Mouse (Mus musculus): ENCODE measurements around the gene Hoxd1. TPM values are rescaled to one million over a fixed set of nuclear protein-coding genes. Genes with fewer than 3 reads are reported as not detected.

Hoxd1 gene
- total RNA-seq, 2 experiments from 2014 or later: 0.37 TPM; not detected in 1

DNA sequence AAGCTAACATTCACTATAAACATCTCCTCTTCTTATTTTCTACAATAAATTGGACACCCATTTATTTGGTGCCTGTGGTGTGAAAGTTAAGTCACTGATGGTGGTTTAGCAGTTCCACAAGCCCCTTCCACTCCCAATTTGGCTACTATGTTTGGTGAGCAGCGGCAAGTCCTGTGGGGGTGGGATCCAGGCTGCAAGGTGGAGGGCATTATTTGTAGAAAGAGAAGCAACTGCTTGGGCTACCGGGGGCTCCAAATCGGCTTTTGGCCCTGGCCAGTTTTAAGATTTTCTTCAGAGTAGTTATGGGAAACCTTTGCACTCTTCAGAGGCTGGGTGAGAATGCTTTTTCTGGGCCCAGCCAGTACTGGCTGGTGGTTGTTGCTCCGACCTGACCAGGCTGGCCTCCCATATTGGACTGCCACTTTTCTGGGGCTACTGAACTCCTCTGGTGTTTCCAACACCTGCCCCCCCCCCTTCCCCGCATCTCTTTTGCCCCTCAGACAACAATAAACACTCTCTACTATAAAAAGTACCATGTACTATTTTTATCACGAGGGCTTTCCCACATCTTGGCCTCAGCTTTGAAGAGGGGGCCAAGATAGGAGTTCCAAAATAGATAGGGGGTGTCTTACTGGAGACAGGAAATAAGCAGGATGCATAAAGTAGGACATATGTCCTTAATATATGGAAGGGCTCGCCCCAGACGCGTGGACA lies 30.8 kb upstream of the Hoxd1 start:
- no peak for DNase-seq (ENCODE audit: low spot score in 2 of 2)
- intact Hi-C loops (cut with DNase I): loop anchor here (10.0 kb wide), 1 partner anchor 1457 kb away; the partner anchor contains the start of gene Sp9

DNA sequence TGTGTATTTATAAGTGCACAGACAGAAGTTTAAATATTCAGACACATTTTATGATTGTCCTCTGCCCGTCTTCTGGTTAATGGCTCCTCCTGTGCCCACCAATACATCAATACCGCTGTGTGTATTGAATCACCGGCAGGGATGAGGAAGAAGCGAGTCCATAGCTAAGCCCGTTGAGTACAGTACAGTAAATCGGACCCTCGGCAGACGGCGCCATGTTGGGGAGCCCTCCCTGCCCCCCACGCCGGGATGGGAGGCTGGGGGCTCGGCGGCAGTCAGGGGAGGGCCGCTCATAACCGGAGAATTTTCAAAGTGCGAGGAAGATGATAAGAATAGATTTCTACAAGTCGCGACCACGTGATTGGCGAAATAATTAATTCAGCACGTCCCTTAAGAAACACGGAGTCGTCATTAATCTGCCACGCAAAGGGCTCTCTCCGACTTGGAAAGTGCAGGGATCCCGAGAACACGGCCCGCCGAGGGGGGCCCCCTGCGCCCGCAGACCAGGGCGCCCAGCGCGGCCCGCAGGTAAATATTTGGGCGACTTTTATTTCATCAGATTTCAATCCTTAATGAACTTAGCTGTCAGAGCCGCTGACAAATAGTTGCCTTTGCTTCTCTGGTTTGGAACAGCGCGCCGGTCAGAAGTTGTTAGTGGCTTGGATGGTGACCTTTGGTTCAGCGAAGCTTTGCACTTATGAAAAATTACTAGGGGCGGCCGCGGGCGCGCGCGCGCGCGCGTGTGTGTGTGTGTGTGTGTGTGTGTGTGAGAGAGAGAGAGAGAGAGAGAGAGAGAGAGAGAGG lies 30.1 kb upstream of the Hoxd1 start:
- intact Hi-C loops (cut with DNase I): loop anchor here (10.0 kb wide), 1 partner anchor 1458 kb away; the partner anchor contains the start of gene Sp9
- no peak for DNase-seq (ENCODE audit: low spot score in 2 of 2)

DNA sequence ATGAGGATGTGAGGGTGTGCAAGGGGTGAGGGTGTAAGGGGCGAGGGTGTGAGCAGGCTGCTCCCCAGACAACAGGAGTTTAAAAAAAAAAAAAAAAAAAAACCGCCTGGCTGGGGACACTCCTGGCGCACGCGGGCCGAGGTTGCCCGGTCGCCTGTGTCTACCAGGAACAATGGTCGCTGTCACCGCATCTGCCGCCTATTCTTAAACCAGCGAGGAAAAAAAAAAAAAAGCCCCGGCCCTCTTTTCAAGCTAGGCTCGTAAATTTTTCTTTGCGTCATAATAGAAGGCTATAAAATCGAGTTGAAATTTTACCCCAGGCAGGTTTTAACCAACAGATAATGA lies 29.5 kb upstream of the Hoxd1 start:
- DNase-seq (ENCODE audit: low spot score in 2 of 2): no peak
- intact Hi-C loops (cut with DNase I): loop anchor here (10.0 kb wide), 1 partner anchor 1458 kb away; the partner anchor contains the start of gene Sp9

DNA sequence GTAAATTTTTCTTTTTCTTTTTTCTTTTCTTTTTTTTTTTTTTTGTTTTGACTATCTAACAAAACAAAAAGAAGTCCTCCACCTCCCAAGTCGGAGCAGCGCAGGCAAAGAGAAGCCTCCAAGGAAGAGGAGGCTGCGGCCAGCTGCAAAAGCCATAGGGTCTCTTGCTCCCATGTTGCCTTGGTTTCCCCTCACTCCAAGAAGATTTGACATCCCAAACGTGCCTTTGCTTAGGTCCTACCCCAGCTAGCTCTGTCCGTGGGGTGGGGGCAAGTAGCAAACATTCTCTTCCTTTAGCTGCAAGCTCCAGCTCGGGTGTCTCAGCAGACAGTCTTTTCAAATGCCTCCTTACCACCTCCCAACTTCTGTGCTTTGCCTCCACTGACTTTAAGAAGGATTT lies 29.0 kb upstream of the Hoxd1 start:
- DNase-seq (ENCODE audit: low spot score in 2 of 2): no peak
- intact Hi-C loops (cut with DNase I): loop anchor here (10.0 kb wide), 1 partner anchor 1459 kb away; the partner anchor contains the start of gene Sp9

DNA sequence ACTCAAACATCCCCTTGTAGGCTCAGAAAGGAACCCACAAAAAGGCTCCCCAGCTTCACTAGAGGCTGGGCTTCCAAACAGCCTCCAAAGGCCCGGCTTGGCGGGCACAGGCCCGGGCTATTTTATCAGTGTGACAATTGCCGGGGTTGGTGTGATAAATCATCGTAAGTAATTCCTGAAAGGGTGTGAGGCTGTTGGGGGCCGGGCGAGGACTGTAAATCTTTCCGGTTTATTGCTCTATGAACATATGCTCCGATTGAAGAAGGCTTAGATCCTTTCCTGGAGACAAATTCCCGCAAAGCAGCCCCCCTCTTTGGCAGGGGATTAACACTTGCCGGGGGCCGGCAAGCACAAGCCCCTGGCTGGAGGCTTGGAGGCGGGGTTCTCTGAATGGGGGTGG lies 28.3 kb upstream of the Hoxd1 start:
- intact Hi-C loops (cut with DNase I): loop anchor here (10.0 kb wide), 1 partner anchor 1460 kb away; the partner anchor contains the start of gene Sp9
- no peak for DNase-seq (ENCODE audit: low spot score in 2 of 2)

DNA sequence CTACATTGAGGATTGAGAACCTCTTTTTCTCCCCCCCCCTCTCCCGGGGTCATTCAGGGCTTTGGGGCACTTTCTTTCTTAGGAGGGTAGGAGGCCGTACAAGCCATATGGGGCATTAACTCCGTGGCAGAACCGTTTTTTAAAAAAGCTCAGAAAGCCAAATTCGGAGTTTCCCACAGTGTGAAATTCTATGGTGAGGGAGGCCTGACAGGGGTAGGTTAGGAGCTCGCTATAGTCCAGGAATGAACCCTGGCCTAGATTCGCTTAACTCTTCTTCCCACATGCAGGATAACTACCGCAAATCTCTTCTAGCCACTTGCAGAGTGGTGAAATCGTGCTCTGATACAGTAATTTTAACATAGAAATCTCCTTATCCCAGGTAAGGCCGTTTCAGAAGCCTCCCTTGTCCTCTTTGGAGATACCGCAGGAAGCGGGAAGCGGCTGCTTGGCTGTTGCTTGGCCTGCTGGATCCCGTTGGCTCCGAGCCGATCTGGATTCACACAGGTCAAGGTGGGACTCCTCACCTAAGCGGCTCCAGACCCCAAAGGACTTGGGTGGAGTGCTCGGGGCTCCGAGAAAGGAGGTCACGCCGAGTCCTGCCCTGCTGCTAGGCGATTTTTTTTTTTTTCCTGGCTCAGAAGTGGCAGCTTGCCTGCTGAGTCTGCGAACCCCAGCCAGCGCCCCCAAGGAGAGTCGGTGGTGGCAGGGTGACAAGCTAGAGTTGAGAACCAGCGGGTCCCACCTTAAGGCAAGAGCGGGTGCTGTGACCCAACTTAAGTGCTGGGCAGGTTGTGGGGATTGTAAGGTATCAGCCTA lies 27.6 kb upstream of the Hoxd1 start:
- DNase-seq (ENCODE audit: low spot score in 2 of 2): no peak
- intact Hi-C loops (cut with DNase I): loop anchor here (10.0 kb wide), 1 partner anchor 1460 kb away; the partner anchor contains the start of gene Sp9

DNA sequence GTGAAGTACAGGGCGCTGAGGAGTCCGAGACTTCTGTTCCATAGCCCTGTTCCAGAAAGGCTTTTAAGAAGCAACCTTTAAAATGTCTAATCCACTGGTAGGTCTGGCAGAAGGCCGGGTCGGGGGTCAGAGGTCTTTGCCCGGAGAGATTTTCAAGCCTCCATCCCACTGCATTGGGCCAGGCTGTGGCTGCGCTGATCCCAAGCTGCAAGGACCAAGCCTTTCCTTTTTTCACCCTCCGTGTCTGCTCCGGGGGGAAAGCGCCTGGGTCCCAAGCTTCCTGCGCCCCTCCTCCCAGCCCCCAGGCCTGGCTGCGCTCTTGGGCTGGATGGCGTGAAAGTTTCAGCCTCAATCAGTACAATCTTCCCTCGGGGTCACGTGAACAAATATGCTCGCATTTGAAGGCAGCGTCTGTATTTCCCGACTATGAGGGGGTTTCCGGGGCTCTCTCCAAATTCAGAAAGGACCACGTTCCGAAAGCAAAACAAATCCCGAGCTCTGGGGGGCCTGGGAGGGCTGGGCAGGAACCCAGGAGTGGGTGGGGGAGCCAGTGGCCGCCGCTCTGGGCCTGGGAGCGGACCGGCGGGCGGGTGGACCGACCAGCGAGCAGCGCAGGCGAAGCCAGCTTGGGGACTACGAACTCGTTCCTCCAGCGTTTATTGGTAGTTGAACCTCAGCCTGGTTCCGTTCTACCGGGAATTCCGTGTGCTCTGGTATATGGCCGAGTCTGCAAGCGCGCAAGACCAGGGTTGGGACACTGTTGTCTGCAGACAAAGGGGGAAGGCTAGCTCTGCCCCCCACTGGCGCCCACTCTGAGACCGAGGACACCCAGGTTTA lies 26.7 kb upstream of the Hoxd1 start:
- intact Hi-C loops (cut with DNase I): loop anchor here (10.0 kb wide), 1 partner anchor 1461 kb away; the partner anchor contains the start of gene Sp9
- DNase-seq (ENCODE audit: low spot score in 2 of 2): no peak

DNA sequence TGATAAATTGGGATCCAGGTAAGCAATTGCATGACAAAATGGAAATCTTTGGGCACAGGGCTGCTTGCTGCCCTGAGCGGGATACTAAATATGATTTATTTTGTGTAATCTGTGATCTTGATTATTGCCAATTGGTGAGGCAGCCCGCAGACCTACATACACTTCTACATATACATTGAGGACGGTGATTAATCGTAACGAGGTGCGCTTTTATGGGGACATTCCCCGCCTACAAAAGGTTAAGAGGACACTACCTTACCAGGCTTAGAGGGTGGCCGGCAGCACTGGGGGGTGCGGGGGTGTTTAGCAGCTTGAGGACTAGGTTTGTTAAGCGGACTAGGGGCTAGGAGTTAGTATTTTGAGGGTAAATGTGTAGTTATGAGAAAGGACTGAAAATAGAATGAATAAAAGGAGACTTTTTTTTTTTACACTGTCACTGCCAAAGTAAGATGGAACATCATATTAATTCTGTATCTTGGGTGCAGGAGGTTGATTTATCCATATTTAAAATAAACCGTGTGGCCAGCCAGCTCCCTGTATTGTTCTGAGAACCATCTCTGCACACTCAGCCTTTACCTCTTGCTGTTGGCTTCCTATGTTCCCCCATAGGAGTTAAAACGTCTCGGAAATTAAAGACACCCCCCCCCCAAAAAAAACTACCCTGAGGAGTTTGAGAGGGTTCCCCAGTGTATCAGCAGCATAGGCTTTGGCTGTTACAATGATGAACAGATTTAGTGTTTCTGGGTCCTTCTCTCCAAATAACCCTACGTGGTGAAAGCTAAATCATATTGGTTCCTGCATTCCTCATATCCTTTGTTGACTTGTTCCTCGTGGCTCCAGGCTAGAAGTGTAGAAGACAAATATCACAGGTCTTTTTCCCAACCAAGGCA lies 25.8 kb upstream of the Hoxd1 start:
- no peak for DNase-seq (ENCODE audit: low spot score in 2 of 2)
- intact Hi-C loops (cut with DNase I): loop anchor here (10.0 kb wide), 1 partner anchor 1462 kb away; the partner anchor contains the start of gene Sp9

DNA sequence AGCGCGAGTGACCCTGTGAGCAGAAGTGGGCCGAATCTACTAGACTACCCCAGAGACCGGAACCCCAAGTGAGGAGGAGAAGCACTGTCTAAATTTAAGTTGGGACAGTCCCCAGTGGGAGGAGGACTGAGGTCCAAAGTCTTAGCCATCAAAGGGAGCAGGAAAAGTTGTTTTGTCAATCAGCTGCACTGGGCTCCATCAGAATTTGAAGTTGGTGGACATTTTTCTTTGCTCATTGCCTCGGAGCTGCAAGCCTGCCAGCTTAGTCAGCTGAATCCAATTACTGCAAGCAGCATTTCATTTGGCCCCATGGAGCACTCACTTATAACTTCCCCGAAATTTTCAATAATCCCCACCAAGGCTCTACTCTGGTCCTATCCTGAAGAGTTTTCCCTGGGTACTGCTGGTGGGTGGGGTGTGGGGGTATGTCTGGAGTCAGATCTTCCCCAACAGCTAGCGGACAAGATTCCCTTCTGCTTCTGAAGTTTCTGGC lies 25.2 kb upstream of the Hoxd1 start:
- no peak for DNase-seq (ENCODE audit: low spot score in 2 of 2)
- intact Hi-C loops (cut with DNase I): loop anchor here (10.0 kb wide), 1 partner anchor 1463 kb away; the partner anchor contains the start of gene Sp9

DNA sequence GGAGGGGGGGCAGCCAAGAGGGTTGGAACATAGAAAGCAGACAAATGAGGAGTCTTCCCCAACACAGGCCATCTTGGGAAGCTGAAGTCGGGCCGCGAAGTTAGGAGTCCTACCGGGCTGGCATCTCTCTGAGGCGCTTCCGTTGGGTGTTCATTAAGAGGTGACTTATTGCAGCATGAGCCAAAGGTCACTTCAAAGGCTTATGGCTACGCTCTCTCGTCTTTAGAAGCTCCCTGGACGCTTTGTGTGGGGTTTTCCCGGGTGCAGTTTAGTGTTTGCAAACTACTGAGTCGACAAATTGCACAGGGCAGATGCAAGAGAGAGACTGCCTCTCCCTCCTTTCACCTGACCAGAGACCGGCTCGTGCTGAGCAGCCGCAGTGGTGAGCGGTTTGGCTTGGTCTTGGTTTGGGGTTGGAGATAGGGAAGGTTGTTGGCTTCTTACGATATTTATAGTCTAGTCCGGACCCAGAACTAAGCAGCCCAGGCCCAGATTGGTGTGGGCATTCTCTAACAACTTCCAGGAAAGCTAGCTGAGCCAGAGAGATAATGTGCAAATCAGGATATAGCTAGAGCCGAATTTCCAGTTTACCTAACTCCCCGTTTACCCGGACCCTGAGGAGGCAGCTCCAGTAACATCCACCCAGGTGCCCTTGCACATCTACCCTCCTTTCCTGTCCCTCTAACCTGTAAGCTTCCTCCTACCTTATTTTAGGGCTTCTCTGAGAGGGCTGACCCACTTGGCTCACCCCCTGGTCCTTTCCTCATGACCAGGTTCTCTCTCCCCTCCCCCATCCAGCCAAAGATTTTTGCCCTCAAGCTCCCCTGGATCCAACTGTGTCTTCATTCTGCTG lies 23.9 kb upstream of the Hoxd1 start:
- DNase-seq (ENCODE audit: low spot score in 2 of 2): no peak
- intact Hi-C loops (cut with DNase I): loop anchor here (10.0 kb wide), 1 partner anchor 1464 kb away; the partner anchor contains the start of gene Sp9

DNA sequence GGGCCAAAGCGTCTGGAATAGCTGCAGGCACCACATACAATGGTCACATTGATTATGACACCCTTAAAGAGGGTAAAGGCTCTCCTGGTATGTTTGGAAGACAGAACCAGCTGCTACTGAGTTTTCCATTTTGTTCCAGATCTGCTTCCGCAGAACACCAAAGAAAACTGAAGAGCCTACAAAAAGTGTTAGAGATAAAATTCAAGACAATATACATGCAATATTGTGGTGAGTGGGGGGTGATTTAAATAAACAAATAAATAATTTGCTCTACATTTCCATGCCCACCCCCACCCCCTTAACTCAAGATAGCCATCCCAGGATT lies 23.3 kb upstream of the Hoxd1 start:
- no peak for DNase-seq (ENCODE audit: low spot score in 2 of 2)

DNA sequence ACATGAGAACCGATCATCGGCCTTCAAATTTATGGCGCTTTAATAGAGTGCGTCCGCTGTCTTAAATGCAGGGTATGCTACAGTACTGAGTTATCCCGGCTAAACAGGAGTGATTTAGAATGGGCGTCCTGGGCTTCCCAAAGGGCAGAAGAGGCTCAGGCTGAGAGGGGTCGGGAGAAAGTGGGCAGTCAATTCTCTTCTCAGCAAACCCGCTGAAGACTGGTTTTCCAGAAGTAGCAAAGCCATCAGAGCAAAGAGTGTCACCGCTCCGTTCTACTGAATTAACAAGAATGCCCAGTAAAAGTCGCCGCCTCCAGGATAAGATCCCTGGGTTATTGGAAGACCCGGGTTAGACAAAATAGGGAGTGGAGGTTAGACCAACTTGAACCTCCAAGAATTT lies 22.9 kb upstream of the Hoxd1 start:
- intact Hi-C loops (cut with DNase I): loop anchor here (10.0 kb wide), 2 partner anchors 685 to 1465 kb away; partner anchors contain the start of gene Sp9
- no peak for DNase-seq (ENCODE audit: low spot score in 2 of 2)

More for the DNA sequence above, 23.3 kb upstream of the Hoxd1 start:
- intact Hi-C loops (cut with DNase I): loop anchor here (10.0 kb wide), 1 partner anchor 1465 kb away; the partner anchor contains the start of gene Sp9

DNA sequence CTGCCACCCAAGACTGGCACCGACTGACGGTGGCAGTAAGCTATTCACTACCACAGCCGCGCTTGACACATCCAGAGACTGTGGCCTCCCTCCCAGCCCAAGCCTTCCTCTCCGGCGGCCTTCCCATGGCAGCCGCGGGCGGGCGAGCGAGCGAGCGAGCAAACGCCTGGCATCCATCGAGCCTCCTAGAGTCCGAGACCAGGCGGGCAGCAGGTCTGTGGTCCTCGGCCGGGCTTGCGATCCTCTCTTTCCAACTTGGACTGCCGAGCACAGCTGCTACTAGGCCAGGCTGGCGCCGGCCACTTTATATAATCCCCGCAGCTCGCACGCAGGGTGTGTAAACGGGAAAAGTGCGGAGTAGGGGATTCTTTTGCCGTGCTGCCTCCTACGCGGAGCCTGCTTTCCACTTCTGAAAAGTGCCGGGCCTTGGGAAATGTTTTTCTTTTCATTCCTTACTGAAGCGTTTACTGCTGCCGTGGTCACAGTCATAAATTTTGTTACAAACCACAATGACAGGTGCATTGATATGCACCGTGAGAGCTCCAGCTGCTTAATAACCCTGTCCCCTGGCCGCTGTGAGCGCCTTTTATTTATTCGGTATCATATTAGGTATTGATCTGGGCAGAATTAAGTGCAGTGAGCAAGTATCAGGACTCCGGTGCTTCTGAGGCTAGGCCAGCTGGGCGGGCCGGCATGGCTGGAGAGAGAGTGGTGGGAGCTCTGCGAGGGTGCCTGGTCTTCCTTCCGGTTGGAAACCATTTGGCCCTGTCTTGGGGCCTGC lies 22.3 kb upstream of the Hoxd1 start:
- intact Hi-C loops (cut with DNase I): loop anchor here (10.0 kb wide), 1 partner anchor 684 kb away; no protein-coding TSS in a partner anchor
- no peak for DNase-seq (ENCODE audit: low spot score in 2 of 2)

DNA sequence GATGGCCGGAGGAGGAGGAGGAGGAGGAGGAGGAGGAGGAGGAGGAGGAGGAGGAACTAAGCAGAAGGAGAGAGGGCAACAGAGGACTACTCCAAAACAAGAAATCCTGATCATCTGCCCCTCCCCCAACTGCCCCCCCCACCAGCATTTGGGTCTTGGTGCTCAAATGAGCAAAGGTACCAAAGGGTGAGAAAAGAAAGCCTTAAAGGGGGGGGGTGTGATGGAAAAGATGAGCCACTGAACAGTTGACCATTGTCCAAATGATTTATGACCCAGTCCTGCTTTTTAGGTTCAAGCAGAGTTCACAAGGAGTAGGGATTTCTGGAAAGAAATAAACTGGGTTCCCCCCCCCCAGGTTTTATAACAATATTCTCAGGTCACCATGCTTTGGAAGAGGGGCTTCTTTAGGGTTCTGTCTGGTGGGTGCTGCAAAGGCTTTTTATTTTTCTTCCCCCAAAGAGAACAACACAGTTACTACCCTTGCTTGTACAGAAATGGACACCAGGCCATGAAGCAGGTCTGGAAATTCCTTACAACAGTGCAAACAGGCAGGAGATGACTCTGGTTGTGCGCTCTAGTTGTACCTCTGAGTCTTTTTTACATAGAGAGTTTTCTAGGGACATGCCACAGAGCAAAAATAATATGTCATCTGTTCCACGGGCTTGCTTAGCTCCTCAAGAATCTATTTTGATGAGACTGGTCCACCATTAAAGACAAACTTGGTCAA lies 21.4 kb upstream of the Hoxd1 start:
- DNase-seq (ENCODE audit: low spot score in 2 of 2): no peak
- intact Hi-C loops (cut with DNase I): loop anchor here (10.0 kb wide), 1 partner anchor 683 kb away; no protein-coding TSS in a partner anchor

DNA sequence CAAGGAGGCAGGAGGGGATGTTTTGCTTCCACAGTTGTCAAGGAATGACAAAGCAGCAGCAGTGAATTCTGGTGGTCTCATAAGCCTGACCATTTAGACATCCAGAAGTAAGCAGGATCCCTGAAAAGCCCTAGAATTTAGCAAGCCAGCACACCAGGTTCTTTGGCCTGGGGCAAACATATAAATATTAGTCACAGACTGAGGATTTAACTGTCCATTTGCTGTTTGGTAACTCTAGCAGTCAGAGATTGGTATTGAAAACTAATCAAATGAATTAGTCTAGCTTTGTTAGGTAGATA lies 20.9 kb upstream of the Hoxd1 start:
- DNase-seq (ENCODE audit: low spot score in 2 of 2): no peak
- intact Hi-C loops (cut with DNase I): loop anchor here (10.0 kb wide), 1 partner anchor 683 kb away; no protein-coding TSS in a partner anchor

Data from left cerebral cortex, postnatal 25 days (tissue).